ENCODE assay signal across 27 mouse cellular contexts in the genomic region with DNA sequence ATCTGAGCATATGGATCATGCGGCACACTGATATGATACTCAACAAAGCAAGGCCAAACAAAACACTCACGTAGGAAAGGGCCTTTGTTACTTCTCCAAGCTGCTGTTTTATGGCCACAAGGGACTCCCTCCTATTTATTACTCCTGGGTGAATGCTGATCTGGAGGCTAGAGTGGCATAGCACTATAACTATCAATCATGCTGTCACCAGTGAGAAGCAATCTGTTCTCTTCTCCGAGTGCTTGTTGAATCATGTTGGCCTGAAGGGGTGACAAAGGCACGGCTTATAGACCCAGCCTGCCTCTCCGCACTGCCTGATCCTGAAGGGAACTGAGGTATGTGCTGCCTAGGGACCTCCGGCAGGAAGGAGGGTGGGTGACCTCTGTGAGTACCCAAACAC. TPM values are rescaled to one million over a fixed set of nuclear protein-coding genes. Genes with fewer than 3 reads are reported as not detected.
DNase-seq lines count a peak whose midpoint lies in the region; ATAC-seq and TF ChIP-seq lines count a peak whose summit lies in the region.
"Had no signal": no experiment of that assay in that cellular context is flagged by ENCODE, and none has a peak within 500 bp of the region (broad histone marks: within the 10 kb centered on the region; RNA-seq: fewer than 3 reads in every experiment).

No protein-coding gene starts in this region.

- peak; percentile 22 for DNase-seq in hindbrain, embryonic 10.5 days (ENCODE audit: low spot score)
- DNase-seq in hindbrain, postnatal 0 days (ENCODE audit: low spot score), result no peak
- DNase-seq in embryo, embryonic 10 days (ENCODE audit: low spot score), result peak; percentile 58
- DNase-seq in neural tube, embryonic 11.5 days (ENCODE audit: low spot score), result peak; percentile 44
- DNase-seq in testis, postnatal 14 days (ENCODE audit: low spot score), result no peak
- DNase-seq in gastrocnemius, adult 18-20 months (ENCODE audit: low spot score), result no peak
- no peak for DNase-seq in urinary bladder, postnatal 10 days (ENCODE audit: low spot score)
- DNase-seq: adrenal gland, postnatal 36 days; cerebellum, postnatal 10 days; heart, postnatal 36 days; liver, embryonic 13.5 days; lung, adult 2 months; lung, postnatal 14 days; right cerebral cortex, postnatal 14 days had no signal

- no peak for ATAC-seq in hindbrain, postnatal 0 days
- 0 out of 2 replicates have a peak, but pooled peaks have one; percentile 30 for ATAC-seq in hindbrain, embryonic 16.5 days
- ATAC-seq in neural tube, embryonic 11.5 days (ENCODE audit: insufficient read depth, low FRiP score, low TSS enrichment), result peak; percentile 53
- ATAC-seq: inflammation-experienced regulatory T-cells, adult 6 months; midbrain, embryonic 13.5 days had no signal

- peaks cover 9% of the 10 kb centered on the region; the same call in 1 of the 2 replicates for H3K4me1 ChIP-seq in hindbrain, embryonic 10.5 days (replicated peaks)
- H3K4me1 ChIP-seq in hindbrain, postnatal 0 days (ENCODE audit: insufficient read depth, low read length), result no peaks in the 10 kb centered on the region
- no peaks in the 10 kb centered on the region for H3K4me1 ChIP-seq in hindbrain, embryonic 16.5 days (ENCODE audit: control insufficient read depth, insufficient read depth, low read depth, low read length)
- H3K4me1 ChIP-seq in neural tube, embryonic 11.5 days (ENCODE audit: control insufficient read depth, insufficient read depth, low read length), result peaks cover 7% of the 10 kb centered on the region
- H3K4me1 ChIP-seq: embryonic facial prominence, embryonic 15.5 days; forebrain, embryonic 10.5 days; heart, embryonic 15.5 days; midbrain, embryonic 13.5 days had no signal

- no peaks in the 10 kb centered on the region for H3K9me3 ChIP-seq in hindbrain, embryonic 10.5 days
- no peaks in the 10 kb centered on the region for H3K9me3 ChIP-seq in hindbrain, postnatal 0 days (ENCODE audit: low read length)
- no peaks in the 10 kb centered on the region for H3K9me3 ChIP-seq in hindbrain, embryonic 16.5 days (ENCODE audit: control insufficient read depth, low read length)
- H3K9me3 ChIP-seq in neural tube, embryonic 11.5 days (ENCODE audit: control insufficient read depth, low read length), result no peaks in the 10 kb centered on the region
- H3K9me3 ChIP-seq: embryonic facial prominence, embryonic 15.5 days; forebrain, embryonic 10.5 days; heart, embryonic 15.5 days; kidney, embryonic 15.5 days; liver, embryonic 13.5 days; midbrain, embryonic 13.5 days had no signal

- H3K4me3 ChIP-seq in hindbrain, embryonic 10.5 days, result no peak overlapping the region
- no peak overlapping the region for H3K4me3 ChIP-seq in hindbrain, postnatal 0 days (ENCODE audit: low read length)
- H3K4me3 ChIP-seq in hindbrain, embryonic 16.5 days (ENCODE audit: low read length), result no peak overlapping the region
- no peak overlapping the region for H3K4me3 ChIP-seq in neural tube, embryonic 11.5 days (ENCODE audit: low read depth, low read length)
- H3K4me3 ChIP-seq: embryonic facial prominence, embryonic 15.5 days; forebrain, embryonic 10.5 days; heart, embryonic 15.5 days; kidney, embryonic 15.5 days; left cerebral cortex, adult 2 months; liver, embryonic 13.5 days; midbrain, embryonic 13.5 days had no signal

- WGBS in hindbrain, embryonic 10.5 days, result 57% methylated on average over 6 of the region's 6 CpGs
- WGBS in hindbrain, postnatal 0 days, result 48% methylated on average over 6 of the region's 6 CpGs
- WGBS in hindbrain, embryonic 16.5 days, result 36% methylated on average over 6 of the region's 6 CpGs
- WGBS in neural tube, embryonic 11.5 days, result 10% methylated on average over 6 of the region's 6 CpGs

- peak overlapping the region; percentile 0; the same call in 1 of the 2 replicates for H3K27ac ChIP-seq in hindbrain, embryonic 10.5 days
- H3K27ac ChIP-seq in hindbrain, postnatal 0 days, result no peak overlapping the region
- no peak overlapping the region for H3K27ac ChIP-seq in hindbrain, embryonic 16.5 days (ENCODE audit: low read depth, low read length)
- H3K27ac ChIP-seq in neural tube, embryonic 11.5 days (ENCODE audit: low read depth, low read length), result peak overlapping the region; percentile 54; the same call in 1 of the 2 replicates
- H3K27ac ChIP-seq: embryonic facial prominence, embryonic 15.5 days; forebrain, embryonic 10.5 days; heart, embryonic 15.5 days; kidney, embryonic 15.5 days; left cerebral cortex, adult 2 months; liver, embryonic 13.5 days; midbrain, embryonic 13.5 days had no signal

- no peaks in the 10 kb centered on the region for H3K36me3 ChIP-seq in hindbrain, embryonic 10.5 days
- H3K36me3 ChIP-seq in hindbrain, postnatal 0 days (ENCODE audit: insufficient read depth, low read length), result no peaks in the 10 kb centered on the region
- H3K36me3 ChIP-seq in hindbrain, embryonic 16.5 days (ENCODE audit: control insufficient read depth, insufficient read depth, low read length), result no peaks in the 10 kb centered on the region
- no peaks in the 10 kb centered on the region for H3K36me3 ChIP-seq in neural tube, embryonic 11.5 days (ENCODE audit: control insufficient read depth, insufficient read depth, low read length)
- H3K36me3 ChIP-seq: embryonic facial prominence, embryonic 15.5 days; forebrain, embryonic 10.5 days; heart, embryonic 15.5 days; kidney, embryonic 15.5 days; liver, embryonic 13.5 days; midbrain, embryonic 13.5 days had no signal

- TF ChIP-seq CTCF in hindbrain, postnatal 0 days (IDR thresholded peaks at IDR 0.05; ENCODE audit: low read depth), result no peak

- no peaks in the 10 kb centered on the region for H3K27me3 ChIP-seq in hindbrain, embryonic 10.5 days (ENCODE audit: insufficient read depth, poor library complexity, severe bottlenecking)
- H3K27me3 ChIP-seq in hindbrain, postnatal 0 days (ENCODE audit: insufficient read depth, low read length), result no peaks in the 10 kb centered on the region
- H3K27me3 ChIP-seq in hindbrain, embryonic 16.5 days (replicated peaks; ENCODE audit: control insufficient read depth, insufficient read depth, low read length), result no peaks in the 10 kb centered on the region
- H3K27me3 ChIP-seq in neural tube, embryonic 11.5 days (ENCODE audit: control insufficient read depth, insufficient read depth, low read length), result no peaks in the 10 kb centered on the region
- H3K27me3 ChIP-seq: embryonic facial prominence, embryonic 15.5 days; heart, embryonic 15.5 days; kidney, embryonic 15.5 days; midbrain, embryonic 13.5 days had no signal

- H3K9ac ChIP-seq in hindbrain, postnatal 0 days (replicated peaks; ENCODE audit: low read length), result no peak overlapping the region
- H3K9ac ChIP-seq in hindbrain, embryonic 16.5 days (ENCODE audit: low read depth, low read length), result no peak overlapping the region
- no peak overlapping the region for H3K9ac ChIP-seq in neural tube, embryonic 11.5 days (ENCODE audit: low read length)
- H3K9ac ChIP-seq: embryonic facial prominence, embryonic 15.5 days; heart, embryonic 15.5 days; kidney, embryonic 15.5 days; liver, embryonic 13.5 days; midbrain, embryonic 13.5 days had no signal

- H3K4me2 ChIP-seq in hindbrain, postnatal 0 days (ENCODE audit: low read depth, low read length), result no peak overlapping the region
- no peak overlapping the region for H3K4me2 ChIP-seq in hindbrain, embryonic 16.5 days (ENCODE audit: low read length)
- H3K4me2 ChIP-seq in neural tube, embryonic 11.5 days (ENCODE audit: low read depth), result no peak overlapping the region
- H3K4me2 ChIP-seq: embryonic facial prominence, embryonic 15.5 days; heart, embryonic 15.5 days; kidney, embryonic 15.5 days; liver, embryonic 13.5 days; midbrain, embryonic 13.5 days had no signal

RNA-seq across cellular contexts. Expression of gene Snd1, which starts 10.3 kb away (rescaled TPM):
- 112 and 117 TPM in 2 replicates for polyA plus RNA-seq in hindbrain, embryonic 10.5 days (2016; fragmentation: Nextera tagmentation; extraction: Ambion mirVana)
- total RNA-seq in hindbrain, postnatal 0 days (2014; rRNA removed), result 76.1 and 85.5 TPM in 2 replicates
- polyA plus RNA-seq in hindbrain, postnatal 0 days (2015; fragmentation: Nextera tagmentation; extraction: Ambion mirVana), result 63.0 and 67.6 TPM in 2 replicates
- 69.7 and 84.6 TPM in 2 replicates for polyA plus RNA-seq in hindbrain, embryonic 16.5 days (2015; fragmentation: Nextera tagmentation; extraction: Ambion mirVana)
- polyA plus RNA-seq in neural tube, embryonic 11.5 days (2014; fragmentation: Nextera tagmentation; extraction: Ambion mirVana), result 107 and 111 TPM in 2 replicates
- total RNA-seq in gastrocnemius, adult 18-20 months (2021), result 10 to 100 TPM; 45.0 to 49.8 TPM

RNA-seq across cellular contexts. Expression of gene Pax4, which starts 15.5 kb away (rescaled TPM):
- not detected in 2 replicates for polyA plus RNA-seq in hindbrain, embryonic 10.5 days (2016; fragmentation: Nextera tagmentation; extraction: Ambion mirVana)
- total RNA-seq in hindbrain, postnatal 0 days (2014; rRNA removed), result not detected in 2 replicates
- polyA plus RNA-seq in hindbrain, postnatal 0 days (2015; fragmentation: Nextera tagmentation; extraction: Ambion mirVana), result 0.20 and 0.23 TPM in 2 replicates
- 0.29 TPM in 1 of 2 replicates, not detected in the other for polyA plus RNA-seq in hindbrain, embryonic 16.5 days (2015; fragmentation: Nextera tagmentation; extraction: Ambion mirVana)
- polyA plus RNA-seq in neural tube, embryonic 11.5 days (2014; fragmentation: Nextera tagmentation; extraction: Ambion mirVana), result not detected in 2 replicates
- total RNA-seq in gastrocnemius, adult 18-20 months (2021), result not detected
- total RNA-seq: adrenal gland, postnatal 36 days; gastrocnemius, postnatal 4 days; heart, postnatal 36 days; layer of hippocampus, postnatal 10 days; left cerebral cortex, adult 2 months; left cerebral cortex, postnatal 36 days; megakaryocyte, adult 5-6 weeks had no signal
- polyA plus RNA-seq: embryonic facial prominence, embryonic 15.5 days; forebrain, embryonic 10.5 days; heart, embryonic 15.5 days; inflammation-experienced regulatory T-cells, adult 6 months; kidney, embryonic 15.5 days; limb, embryonic 14.5 days; liver, embryonic 13.5 days; lung, adult 2 months; midbrain, embryonic 13.5 days had no signal

RNA-seq across cellular contexts. Expression of gene Gcc1, which starts 36.4 kb away (rescaled TPM):
- 11.9 and 13.0 TPM in 2 replicates for polyA plus RNA-seq in hindbrain, embryonic 10.5 days (2016; fragmentation: Nextera tagmentation; extraction: Ambion mirVana)
- 15.7 and 20.2 TPM in 2 replicates for total RNA-seq in hindbrain, postnatal 0 days (2014; rRNA removed)
- polyA plus RNA-seq in hindbrain, postnatal 0 days (2015; fragmentation: Nextera tagmentation; extraction: Ambion mirVana), result 7.7 and 8.7 TPM in 2 replicates
- polyA plus RNA-seq in hindbrain, embryonic 16.5 days (2015; fragmentation: Nextera tagmentation; extraction: Ambion mirVana), result 10.4 and 12.6 TPM in 2 replicates
- 8.2 and 8.8 TPM in 2 replicates for polyA plus RNA-seq in neural tube, embryonic 11.5 days (2014; fragmentation: Nextera tagmentation; extraction: Ambion mirVana)
- total RNA-seq in gastrocnemius, adult 18-20 months (2021), result 1 to 10 TPM; 6.6 to 7.6 TPM

RNA-seq across cellular contexts. Expression of gene Fscn3, which starts 37.0 kb away (rescaled TPM):
- polyA plus RNA-seq in hindbrain, embryonic 10.5 days (2016; fragmentation: Nextera tagmentation; extraction: Ambion mirVana), result not detected in 2 replicates
- total RNA-seq in hindbrain, postnatal 0 days (2014; rRNA removed), result not detected in 2 replicates
- polyA plus RNA-seq in hindbrain, postnatal 0 days (2015; fragmentation: Nextera tagmentation; extraction: Ambion mirVana), result not detected in 2 replicates
- polyA plus RNA-seq in hindbrain, embryonic 16.5 days (2015; fragmentation: Nextera tagmentation; extraction: Ambion mirVana), result not detected in 2 replicates
- 0.16 TPM in 1 of 2 replicates, not detected in the other for polyA plus RNA-seq in neural tube, embryonic 11.5 days (2014; fragmentation: Nextera tagmentation; extraction: Ambion mirVana)
- not detected for total RNA-seq in gastrocnemius, adult 18-20 months (2021)
- total RNA-seq: heart, postnatal 36 days; layer of hippocampus, postnatal 10 days; left cerebral cortex, adult 2 months; left cerebral cortex, postnatal 36 days; megakaryocyte, adult 5-6 weeks had no signal
- polyA plus RNA-seq: embryonic facial prominence, embryonic 15.5 days; heart, embryonic 15.5 days; lung, adult 2 months had no signal

RNA-seq across cellular contexts. Expression of gene Arf5, which starts 41.3 kb away (rescaled TPM):
- polyA plus RNA-seq in hindbrain, embryonic 10.5 days (2016; fragmentation: Nextera tagmentation; extraction: Ambion mirVana), result 302 and 343 TPM in 2 replicates
- total RNA-seq in hindbrain, postnatal 0 days (2014; rRNA removed), result 397 and 402 TPM in 2 replicates
- 458 and 482 TPM in 2 replicates for polyA plus RNA-seq in hindbrain, postnatal 0 days (2015; fragmentation: Nextera tagmentation; extraction: Ambion mirVana)
- polyA plus RNA-seq in hindbrain, embryonic 16.5 days (2015; fragmentation: Nextera tagmentation; extraction: Ambion mirVana), result 450 and 472 TPM in 2 replicates
- polyA plus RNA-seq in neural tube, embryonic 11.5 days (2014; fragmentation: Nextera tagmentation; extraction: Ambion mirVana), result 323 and 364 TPM in 2 replicates
- 10 to 100 TPM; 68.5 to 70.8 TPM for total RNA-seq in gastrocnemius, adult 18-20 months (2021)

Comparison
In these comparisons a context has a peak if more than half of its experiments do, and no peak if none do; other contexts are left out.
1. DNase-seq: peak in hindbrain, embryonic 10.5 days (single experiment), embryo, embryonic 10 days (single experiment) and neural tube, embryonic 11.5 days (single experiment); none in hindbrain, postnatal 0 days (single experiment), testis, postnatal 14 days (single experiment), gastrocnemius, adult 18-20 months (single experiment) and urinary bladder, postnatal 10 days (single experiment).
2. H3K27ac ChIP-seq: peak in hindbrain, embryonic 10.5 days (single experiment) and neural tube, embryonic 11.5 days (single experiment); none in hindbrain, postnatal 0 days (single experiment) and hindbrain, embryonic 16.5 days (single experiment).